Mouse (Mus musculus): Measurements from ENCODE around the gene Ush1g.

Ush1g gene

DNA sequence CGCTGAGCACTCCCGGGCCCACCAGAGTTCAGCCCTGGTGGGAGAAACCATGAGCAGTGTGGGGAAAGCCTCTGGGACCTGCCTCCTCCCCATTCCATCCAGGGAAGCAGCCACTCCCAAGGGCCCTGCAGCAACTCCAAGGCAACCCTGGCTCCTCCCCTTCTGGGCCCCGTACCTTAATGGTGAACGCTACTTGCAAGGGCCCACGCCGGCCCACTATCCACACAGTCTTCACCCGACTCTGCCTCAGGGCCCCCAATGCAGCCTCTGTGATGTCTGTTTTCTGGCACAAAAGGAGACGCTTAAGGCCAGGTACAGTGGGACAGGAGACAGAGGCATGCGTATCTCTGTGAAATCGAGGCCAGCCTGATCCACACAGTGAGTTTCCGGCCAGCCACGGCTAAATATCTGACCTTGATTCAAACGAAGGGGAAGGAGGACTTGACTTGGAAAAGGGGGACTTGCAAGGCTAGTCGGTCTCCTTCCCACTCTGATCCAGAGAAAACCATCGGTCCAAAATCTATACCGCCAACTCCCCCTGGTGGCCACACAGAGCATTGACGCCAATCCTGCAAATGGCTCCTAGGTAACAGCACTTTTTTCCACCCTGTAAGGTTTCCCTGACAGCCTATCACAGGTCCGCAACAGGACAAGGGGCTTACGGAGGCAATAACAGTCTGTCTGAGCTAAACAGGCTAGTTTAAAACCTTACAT is 51.5 kb downstream of the Ush1g start:
- in situ Hi-C loops (cut with MboI) = no loop called here

DNA sequence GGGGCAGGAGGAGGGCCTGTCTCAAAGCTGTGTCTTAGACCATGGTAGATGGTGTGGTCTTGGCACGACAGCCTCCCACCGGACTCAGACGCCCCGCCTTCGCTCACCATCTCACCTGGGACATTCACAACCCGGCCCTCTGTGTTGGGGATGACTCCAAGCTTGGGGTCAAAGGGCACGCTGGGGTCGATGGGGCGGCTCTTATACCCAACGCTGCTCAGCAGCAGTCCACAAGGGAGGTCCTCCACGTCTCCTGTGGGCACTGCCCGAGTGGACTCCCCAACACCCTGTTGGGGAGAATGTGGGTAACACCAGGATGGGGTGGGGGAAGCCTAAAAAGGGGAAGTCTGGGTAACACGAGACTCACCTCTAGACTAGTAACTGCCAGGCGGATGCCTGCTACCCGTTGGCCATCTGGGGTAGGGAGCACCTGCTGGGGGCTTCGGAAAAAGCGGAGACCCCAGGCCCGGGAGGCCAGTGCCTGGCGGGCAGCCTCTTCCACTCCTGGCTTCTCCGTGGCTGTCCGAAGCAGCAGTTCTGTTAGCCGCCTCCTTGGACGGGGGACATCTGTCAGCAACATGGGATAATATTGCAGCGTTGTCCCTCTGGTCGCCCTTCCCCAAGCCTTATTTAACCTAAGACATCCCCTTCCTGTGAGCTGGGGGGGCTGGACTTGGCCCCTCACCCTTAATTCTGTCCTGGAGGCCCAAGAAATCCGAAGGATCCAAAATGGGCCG is 52.3 kb downstream of the Ush1g start:
- in situ Hi-C loops (cut with MboI) = no loop called here

DNA sequence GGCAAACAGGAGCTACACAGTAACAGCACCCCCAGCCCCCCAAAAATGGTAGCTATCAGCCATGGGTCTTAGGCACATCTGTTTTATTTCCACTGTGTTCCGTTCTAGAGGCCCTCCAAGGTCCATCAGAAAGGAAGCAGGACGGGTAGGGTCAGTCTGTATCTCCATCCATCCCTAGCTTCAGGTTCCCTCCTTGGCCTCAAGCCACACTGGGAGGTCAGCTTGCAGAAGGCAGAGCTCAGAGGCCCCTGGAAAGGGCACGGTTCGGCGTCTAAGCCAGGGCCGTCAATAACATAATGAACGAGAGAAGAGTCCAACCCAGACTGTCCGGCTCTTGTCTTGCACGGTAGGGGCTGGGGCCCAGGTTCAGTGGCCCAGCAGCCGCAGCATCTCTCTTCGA is 53.9 kb downstream of the Ush1g start:
- in situ Hi-C loops (cut with MboI) = no loop called here

DNA sequence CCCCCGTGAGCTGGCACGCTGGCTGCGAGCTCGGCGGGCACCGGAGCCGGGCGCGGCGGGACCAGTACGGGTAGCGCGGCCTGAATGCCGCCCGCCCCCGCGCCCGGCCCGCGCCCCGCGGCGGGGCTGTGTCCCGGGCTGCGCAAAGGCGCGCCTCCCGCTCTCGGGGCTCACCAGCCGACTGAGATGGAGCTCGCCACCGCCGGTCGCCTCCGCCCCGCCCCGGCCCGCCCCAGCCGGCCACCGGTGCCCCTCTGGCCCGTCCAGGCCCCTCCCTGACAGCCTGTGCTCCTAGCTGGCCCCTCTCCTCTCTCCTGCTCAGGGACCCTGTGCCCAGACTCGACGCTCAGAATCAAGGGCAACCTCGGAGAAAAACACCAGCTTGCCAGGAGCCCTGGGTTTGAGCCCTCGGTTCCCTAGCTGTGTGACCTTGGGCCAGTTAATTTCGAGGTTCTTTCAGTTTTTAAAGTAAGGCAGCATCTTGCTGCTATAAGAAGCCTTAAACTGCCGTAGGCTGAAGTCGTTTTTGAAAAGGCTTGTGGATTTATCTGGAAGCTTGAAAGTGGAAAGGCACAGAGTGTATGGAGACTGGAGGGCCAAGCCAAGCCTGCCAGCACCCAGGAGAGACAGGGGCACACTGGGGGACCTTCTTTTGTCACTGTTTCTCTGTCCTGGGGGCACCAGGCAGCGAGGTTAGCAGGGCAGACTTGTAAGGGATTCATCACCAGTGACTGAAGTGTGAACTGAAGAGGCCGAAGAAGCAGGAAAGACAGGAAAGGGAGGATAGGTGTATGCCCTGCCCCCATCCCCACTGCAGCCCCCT is 54.6 kb downstream of the Ush1g start, which contains the start of gene Grin2c:
TSS of gene Grin2c (minus strand) at position 183 of the 823 bp plus-strand sequence.
- in situ Hi-C loops (cut with MboI) = no loop called here

DNA sequence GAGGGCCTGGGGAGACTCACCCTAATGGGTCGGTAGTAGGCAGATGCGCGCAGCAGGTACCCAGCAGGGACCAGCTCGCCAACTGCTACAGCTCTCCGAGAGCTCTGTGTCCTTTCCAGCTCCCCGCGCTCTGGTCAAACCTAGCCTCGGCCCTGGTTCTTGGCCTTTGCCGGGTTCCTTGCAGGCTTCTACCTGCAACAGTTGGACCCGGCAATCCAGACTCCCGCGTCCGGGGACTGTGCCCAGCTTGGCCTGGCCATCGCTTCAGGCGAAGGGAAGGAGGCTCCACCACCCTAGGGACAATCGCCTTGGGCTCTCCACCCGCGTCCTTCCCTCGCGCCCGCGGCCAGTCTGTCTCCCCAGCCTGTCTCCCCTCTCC is 55.5 kb downstream of the Ush1g start:
- in situ Hi-C loops (cut with MboI) = no loop called here

DNA sequence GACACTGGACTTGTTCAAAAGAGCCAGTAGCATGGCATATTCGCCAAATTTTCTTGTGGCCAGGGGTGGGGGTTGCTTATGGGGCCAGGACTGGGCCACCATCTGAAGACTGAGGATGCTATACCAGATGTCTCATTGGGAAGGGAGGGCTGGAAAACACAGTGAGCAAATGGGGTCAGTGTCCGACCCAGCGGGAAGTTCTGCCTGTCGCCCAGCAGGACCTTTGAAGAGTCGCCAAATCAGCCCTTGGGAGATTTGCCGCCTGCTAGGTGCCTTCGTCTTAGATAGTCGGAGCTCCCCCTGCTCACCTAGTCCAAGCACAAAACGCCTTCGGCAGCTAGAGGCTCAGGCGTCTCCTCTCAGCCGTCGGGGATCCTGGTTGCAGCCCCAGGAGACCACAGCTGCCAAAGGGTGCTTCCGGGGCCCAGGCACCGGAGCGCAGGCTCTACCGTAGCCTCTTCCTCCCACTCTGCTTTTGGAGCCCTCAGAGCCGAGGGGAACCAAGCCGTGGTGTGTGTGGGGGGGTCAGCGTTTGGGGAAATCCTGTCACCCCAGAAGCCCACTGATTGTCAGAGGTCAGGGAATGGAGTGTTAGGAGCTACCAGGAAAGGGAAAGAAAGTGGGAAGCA is 56.0 kb downstream of the Ush1g start:
- in situ Hi-C loops (cut with MboI) = no loop called here
